Mouse (Mus musculus) left cerebral cortex, adult 2 months (tissue): ENCODE measurements around the gene Ppp1r35. TPM values are rescaled to one million over a fixed set of nuclear protein-coding genes. Genes with fewer than 3 reads are reported as not detected.

ENCODE experiments used
- DNase-seq, 2 experiments: peaks; one replicate each; pipeline ENCODE4 v3.0.0; 2021 to 2022; ENCODE audit warnings: low spot score in 2 of 2, mixed read lengths in 1 of 2; ENCODE audit errors: extremely low spot score in 1 of 2
- H3K27ac ChIP-seq: fragments of 200-600 bp; 2 replicates; pipeline ENCODE4 v1.8.1; 2022
- H3K4me3 ChIP-seq: fragments of 200-600 bp; 2 replicates; pipeline ENCODE4 v1.8.1; 2022
- CTCF ChIP-seq: fragments of 200-600 bp; IDR thresholded peaks from 2 replicates; pipeline ENCODE4 v1.8.1; 2022; ENCODE audit warnings: antibody characterized with exemption, mild to moderate bottlenecking, moderate library complexity
- intact Hi-C: fragments of 180-260 bp; cut with DNase I; formaldehyde crosslinking; loops from one replicate; pipeline ENCODE4 v1.15.1; 2025
- long read RNA-seq, 2 experiments: library from polyadenylated mRNA; stranded (forward); transcript quantifications; one replicate each; pipeline ENCODE4 v2.0.0; 2021; ENCODE audit warnings: borderline mapping rate in 2 of 2
- total RNA-seq, 2 experiments: library from RNA; stranded (reverse); gene quantifications; 2 replicates each; pipeline ENCODE4 v1.2.3; 2021

Ppp1r35 gene
- total RNA-seq = 10 to 100 TPM; 22.8 to 25.6 TPM
- long read RNA-seq, experiment 1, transcript Ppp1r35-201 (4 exons, 956 nt) = major isoform, 5 of 10 reads
- long read RNA-seq, experiment 1, partial matches to known transcripts = 2 of 10 reads
- long read RNA-seq, experiment 1, other reads (novel, unspliced or antisense) = 2 of 10 reads
- long read RNA-seq, experiment 2, partial matches to known transcripts = 8 of 20 reads
- long read RNA-seq, experiment 2, other reads (novel, unspliced or antisense) = 7 of 20 reads

- intact Hi-C loops = loop anchor here (5.0 kb wide), 1 partner anchor 441 kb away; no protein-coding TSS in a partner anchor
- DNase-seq = peak; percentile 97
- no peak for TF ChIP-seq CTCF
- H3K27ac ChIP-seq = peak within 1 kb of the TSS; percentile 92
- peak within 1 kb of the TSS; percentile 84 for H3K4me3 ChIP-seq
These were observed at the start of gene Ppp1r35 for GRCm38 (mm10) chr5:137778635-137779034. Gene Ppp1r35, plus strand, starts transcription at chr5:137778849.

GRCm38 (mm10) chr5:137733638-137734288, 44.9 kb upstream of the Ppp1r35 start:
- peak overlapping the region; percentile 80 for H3K27ac ChIP-seq
- intact Hi-C loops = no loop called here
- DNase-seq = peak in 1 of 2 experiments; percentile 32
- no peak for TF ChIP-seq CTCF
- H3K4me3 ChIP-seq = peak overlapping the region; percentile 33

DNA sequence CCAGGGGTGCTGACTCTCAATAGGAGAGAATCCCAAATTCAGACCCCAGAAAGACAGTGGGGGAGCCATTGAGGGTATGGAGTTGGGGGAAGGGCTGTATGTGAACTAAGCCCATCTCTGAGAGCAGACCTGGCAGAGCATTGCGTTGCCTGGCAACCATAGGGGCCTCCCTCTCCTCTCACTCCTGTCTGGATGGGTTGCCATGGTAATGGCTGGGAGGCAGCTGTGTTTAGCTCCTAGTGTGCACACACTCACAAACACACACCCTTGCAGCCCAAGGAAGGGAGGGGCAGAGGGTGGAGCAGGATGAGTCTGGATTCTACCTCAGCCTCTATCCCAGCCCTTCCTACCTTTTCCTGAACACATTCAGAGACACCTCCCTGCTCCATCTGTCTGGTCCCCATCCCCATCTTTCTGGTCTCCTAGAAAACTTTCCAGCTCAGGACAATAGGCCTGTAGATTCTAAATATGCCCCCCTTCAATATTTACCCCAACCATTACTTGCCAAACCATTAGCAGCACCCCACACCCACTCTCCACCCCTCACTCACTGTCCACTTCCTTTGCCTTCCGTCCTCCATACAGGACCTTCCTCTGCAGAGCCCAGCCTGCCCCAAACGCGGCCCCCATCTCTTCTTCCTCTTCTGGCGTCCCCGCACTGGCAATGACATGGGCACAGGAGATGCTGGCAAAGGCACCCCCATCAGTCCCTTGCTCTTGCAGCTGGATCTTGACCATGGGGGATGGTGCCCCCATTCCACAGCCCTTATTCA, 44.2 kb upstream of the Ppp1r35 start:
- TF ChIP-seq CTCF = no peak
- intact Hi-C loops = no loop called here
- peak; percentile 81 to 86 for DNase-seq
- H3K27ac ChIP-seq = peak overlapping the region; percentile 80
- H3K4me3 ChIP-seq = peak overlapping the region; percentile 33

GRCm38 (mm10) chr5:137737400-137737940, 41.2 kb upstream of the Ppp1r35 start:
- TF ChIP-seq CTCF = no peak

GRCm38 (mm10) chr5:137738516-137738915, 40.1 kb upstream of the Ppp1r35 start:
- peak; percentile 49 for TF ChIP-seq CTCF
- intact Hi-C loops = no loop called here
- peak overlapping the region; percentile 19; the same call in 1 of the 2 replicates for H3K4me3 ChIP-seq
- DNase-seq = no peak
- 0 out of 2 replicates have a peak overlapping the region, but pooled peaks have one; percentile 36 for H3K27ac ChIP-seq

More at GRCm38 (mm10) chr5:137737400-137737940, 41.2 kb upstream of the Ppp1r35 start:
- intact Hi-C loops = no loop called here
- Histone ChIP-seq H3K4me3 (0 out of 2 replicates have a peak overlapping the region, but pooled peaks have one; percentile 18), H3K27ac (peak overlapping the region; percentile 28; the same call in 1 of the 2 replicates)
- DNase-seq = no peak

GRCm38 (mm10) chr5:137739471-137739870, 39.2 kb upstream of the Ppp1r35 start:
- H3K27ac ChIP-seq = no peak overlapping the region; the same call in 1 of the 2 replicates
- H3K4me3 ChIP-seq = peak overlapping the region; percentile 52
- intact Hi-C loops = no loop called here
- no peak for TF ChIP-seq CTCF
- no peak for DNase-seq

DNA sequence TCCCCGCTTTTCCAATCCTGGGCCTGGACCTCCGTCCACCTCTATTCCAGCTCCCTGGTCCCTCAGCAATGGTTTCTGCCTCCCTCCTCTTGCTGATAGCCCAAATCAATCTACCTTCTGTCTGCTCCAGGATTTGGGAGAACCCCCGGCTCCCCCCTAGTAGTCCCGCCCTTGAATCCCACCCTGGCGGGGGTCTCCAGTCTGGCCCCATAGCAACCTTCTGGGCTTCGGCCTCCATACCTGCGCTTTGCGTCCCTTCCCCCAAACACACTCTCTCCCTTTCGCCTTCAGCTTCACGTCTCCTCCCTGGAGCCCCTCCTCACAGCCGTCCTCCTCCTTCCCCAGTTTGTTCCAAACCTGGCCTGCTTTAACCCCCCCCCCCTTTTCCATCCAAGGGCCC, 38.1 kb upstream of the Ppp1r35 start:
- TF ChIP-seq CTCF = no peak
- no peak for DNase-seq
- peak overlapping the region; percentile 94 for H3K27ac ChIP-seq
- peak overlapping the region; percentile 52 for H3K4me3 ChIP-seq
- intact Hi-C loops = loop anchor here (2.0 kb wide), 1 partner anchor 58 kb away; no protein-coding TSS in a partner anchor

DNA sequence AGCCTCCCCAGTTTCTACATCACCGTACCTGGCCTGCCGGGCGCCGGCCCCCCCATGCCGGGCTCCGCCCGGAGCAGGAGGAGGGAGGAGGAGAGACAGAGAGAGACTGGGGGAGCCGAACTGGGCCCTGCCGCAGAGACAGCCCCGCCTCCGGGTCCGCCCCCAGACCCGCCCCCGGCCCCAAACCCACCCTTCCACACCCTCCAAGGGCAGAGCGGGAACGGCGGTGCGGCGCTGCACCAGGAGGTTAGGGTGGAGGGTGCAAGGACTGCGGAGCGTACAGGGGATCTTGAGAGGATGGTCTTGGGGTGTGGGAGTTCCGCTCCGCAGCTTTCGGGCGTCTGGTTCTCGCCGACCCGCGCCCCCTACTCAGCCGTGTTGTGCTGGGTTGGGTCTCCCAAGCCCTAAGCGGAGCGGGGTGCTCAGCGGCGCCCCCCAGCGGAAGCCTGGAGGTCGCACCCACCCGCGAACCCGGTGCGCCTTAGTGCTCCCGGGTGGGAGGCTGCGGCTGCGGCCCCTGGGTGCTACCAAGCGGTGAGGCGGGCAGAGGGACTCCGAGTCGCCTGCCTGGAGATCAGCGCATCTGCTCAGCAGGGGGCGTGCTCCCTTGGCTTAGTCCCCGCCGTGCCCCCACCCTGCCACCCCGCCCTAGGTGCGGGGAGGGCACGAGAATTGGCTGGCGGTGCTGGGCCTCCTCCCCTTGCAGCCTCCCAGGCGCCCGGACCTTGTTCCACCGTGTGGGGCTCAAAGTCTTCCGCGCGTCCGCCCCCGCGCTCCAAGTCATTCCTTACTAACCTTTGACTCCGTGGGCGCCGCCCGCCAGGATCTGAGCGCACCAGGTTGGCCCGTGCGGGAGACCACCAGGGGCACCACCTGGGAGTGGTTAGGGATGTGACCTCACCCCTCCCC, 37.4 kb upstream of the Ppp1r35 start, which contains the start of gene Nyap1:
TSS of gene Nyap1 (minus strand) at position 585 of the 909 bp plus-strand sequence.
- Histone ChIP-seq H3K4me3 (peak within 1 kb of the TSS; percentile 52), H3K27ac (peak within 1 kb of the TSS; percentile 94)
- intact Hi-C loops = loop anchor here (2.0 kb wide), 1 partner anchor 58 kb away; no protein-coding TSS in a partner anchor
- peak; percentile 83 to 87 for DNase-seq
- peak; percentile 92 for TF ChIP-seq CTCF

DNA sequence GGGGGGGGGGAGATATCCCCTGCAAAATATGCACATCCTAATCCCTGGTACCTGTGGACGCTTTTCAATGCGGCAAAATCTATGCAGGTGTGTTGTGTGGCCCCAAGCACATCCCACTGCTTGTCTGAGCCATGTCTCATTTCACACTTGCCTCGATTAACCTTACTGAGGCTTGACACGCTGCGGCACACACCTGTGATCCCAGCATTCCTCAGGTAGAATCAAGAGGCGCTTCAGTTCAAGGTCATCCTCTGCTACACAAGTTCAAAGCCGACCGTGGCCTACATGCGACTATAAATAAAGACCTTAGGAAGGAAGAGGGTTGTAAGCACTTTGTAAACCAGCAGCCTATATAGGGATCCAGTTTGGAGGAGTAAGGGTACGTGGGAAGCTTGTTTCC, 36.6 kb upstream of the Ppp1r35 start:
- DNase-seq = no peak
- intact Hi-C loops = no loop called here

DNA sequence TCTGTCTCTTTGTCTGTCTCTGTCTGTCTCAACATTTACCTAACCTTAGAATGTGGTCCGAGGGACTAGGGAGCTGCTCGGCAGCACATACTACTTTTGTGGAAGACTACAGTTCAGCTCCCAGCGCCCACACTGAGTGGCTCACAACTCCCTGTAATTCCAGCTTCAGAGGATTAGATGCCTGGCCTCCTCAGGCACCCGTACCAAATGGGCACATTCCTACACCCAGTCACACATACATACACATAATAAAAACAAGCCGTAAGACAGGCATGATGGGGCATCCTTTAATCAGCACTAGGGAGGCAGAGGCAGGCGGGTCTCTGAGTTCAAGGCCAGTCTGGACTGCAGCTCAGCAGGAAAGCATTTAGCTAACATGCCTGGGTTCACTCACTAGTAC, 35.8 kb upstream of the Ppp1r35 start:
- Histone ChIP-seq H3K4me3 (no peak overlapping the region), H3K27ac (no peak overlapping the region)
- no peak for DNase-seq
- no peak for TF ChIP-seq CTCF
- intact Hi-C loops = no loop called here

More for the DNA sequence above, 36.6 kb upstream of the Ppp1r35 start:
- no peak for TF ChIP-seq CTCF
- Histone ChIP-seq H3K4me3 (no peak overlapping the region; the same call in 1 of the 2 replicates), H3K27ac (no peak overlapping the region; the same call in 1 of the 2 replicates)
